32 mouse cellular contexts compared by ENCODE assay signal in the genomic region with DNA sequence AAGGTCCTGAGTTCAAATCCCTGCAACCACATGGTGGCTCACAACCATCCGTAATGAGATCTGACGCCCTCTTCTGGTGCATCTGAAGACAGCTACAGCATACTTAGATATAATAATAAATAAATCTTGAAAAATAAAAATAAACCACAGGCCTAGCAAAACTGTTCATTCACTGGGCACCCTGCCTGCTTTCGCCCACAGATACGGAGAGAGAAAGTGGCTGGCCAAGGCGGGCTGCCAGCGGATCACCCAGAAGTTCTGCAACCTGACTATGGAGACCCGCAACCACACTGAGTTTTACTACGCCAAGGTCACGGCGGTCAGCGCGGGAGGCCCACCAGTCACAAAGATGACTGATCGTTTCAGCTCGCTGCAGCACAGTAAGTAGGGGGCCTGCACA. TPM values are rescaled to one million over a fixed set of nuclear protein-coding genes. Genes with fewer than 3 reads are reported as not detected.
DNase-seq lines count a peak whose midpoint lies in the region; TF ChIP-seq lines count a peak whose summit lies in the region.
"Had no signal": no experiment of that assay in that cellular context is flagged by ENCODE, and none has a peak within 500 bp of the region (broad histone marks: within the 10 kb centered on the region; RNA-seq: fewer than 3 reads in every experiment).

No protein-coding gene starts in this region.

- no peak overlapping the region for H3K4me3 ChIP-seq in left cerebral cortex, adult 2 months
- H3K4me3 ChIP-seq in kidney, adult 2 months (ENCODE audit: insufficient read depth, low read depth, low read length) = no peak overlapping the region
- H3K4me3 ChIP-seq: embryonic facial prominence, embryonic 10.5 days; heart, embryonic 10.5 days; limb, embryonic 15.5 days; liver, embryonic 15.5 days; lung, embryonic 15.5 days; midbrain, embryonic 15.5 days; neural tube, embryonic 12.5 days had no signal

- no peaks in the 10 kb centered on the region for H3K27me3 ChIP-seq in kidney, adult 2 months (replicated peaks; ENCODE audit: control insufficient read depth, insufficient read depth, low read length)
- H3K27me3 ChIP-seq: limb, embryonic 15.5 days; lung, embryonic 15.5 days; midbrain, embryonic 15.5 days; neural tube, embryonic 12.5 days had no signal

- TF ChIP-seq CTCF in left cerebral cortex, adult 2 months (IDR thresholded peaks at IDR 0.05) = peak; percentile 21
- no peak for TF ChIP-seq CTCF in kidney, adult 2 months (conservative IDR thresholded peaks at IDR 0.05; ENCODE audit: insufficient read depth, insufficient read length, low read depth, low read length)

- H3K27ac ChIP-seq in left cerebral cortex, adult 2 months = no peak overlapping the region
- no peak overlapping the region for H3K27ac ChIP-seq in kidney, adult 2 months (ENCODE audit: insufficient read depth, low read depth, low read length)
- H3K27ac ChIP-seq: embryonic facial prominence, embryonic 10.5 days; heart, embryonic 10.5 days; hindbrain, embryonic 14.5 days; limb, embryonic 15.5 days; liver, embryonic 15.5 days; lung, embryonic 15.5 days; midbrain, embryonic 15.5 days; neural tube, embryonic 12.5 days had no signal

- no peaks in the 10 kb centered on the region for H3K36me3 ChIP-seq in kidney, adult 2 months (ENCODE audit: control insufficient read depth, insufficient read depth, low read length)
- H3K36me3 ChIP-seq: embryonic facial prominence, embryonic 10.5 days; heart, embryonic 10.5 days; limb, embryonic 15.5 days; lung, embryonic 15.5 days; midbrain, embryonic 15.5 days; neural tube, embryonic 12.5 days had no signal

- H3K4me1 ChIP-seq in kidney, adult 2 months (ENCODE audit: control insufficient read depth, insufficient read depth, low read length) = no peaks in the 10 kb centered on the region
- H3K4me1 ChIP-seq: lung, embryonic 15.5 days; midbrain, embryonic 15.5 days; neural tube, embryonic 12.5 days had no signal

- WGBS in kidney, adult 2 months = 96% methylated on average over 14 of the region's 14 CpGs

- intact Hi-C loops in left cerebral cortex, adult 2 months (cut with DNase I) = no loop called here
- intact Hi-C loops in left cerebral cortex, postnatal 4 days (cut with DNase I) = no loop called here
- intact Hi-C loops in left cerebral cortex, postnatal 25 days (cut with DNase I) = no loop called here

- no peak for TF ChIP-seq POLR2A in kidney, adult 2 months (IDR thresholded peaks at IDR 0.05; ENCODE audit: low read depth, low read length)

- peak; percentile 37 to 46 for DNase-seq in left cerebral cortex, adult 2 months (ENCODE audit: extremely low spot score in 1 of 2, low spot score in 2 of 2)
- DNase-seq in left cerebral cortex, postnatal 4 days = no peak
- peak; percentile 53 for DNase-seq in layer of hippocampus, adult 9-11 months
- DNase-seq in left cerebral cortex, postnatal 25 days (ENCODE audit: low spot score in 2 of 2) = peak; percentile 59 to 65
- DNase-seq in right cerebral cortex, postnatal 36 days (ENCODE audit: low spot score in 2 of 2) = peak; percentile 8 to 37
- no peak for DNase-seq in spleen, postnatal 4 days (ENCODE audit: low spot score in 2 of 2)
- DNase-seq in adrenal gland, postnatal 36 days = no peak
- DNase-seq in kidney, adult 2 months = no peak
- DNase-seq: adrenal gland, postnatal 25 days; cerebellum, adult 11 months; cerebellum, postnatal 10 days; heart, postnatal 4 days; kidney, adult 8-10 months; kidney, postnatal 10 days; lung, postnatal 4 days; spleen, adult 18-20 months; thymus, postnatal 14 days had no signal

RNA-seq across cellular contexts. Expression of a gene that starts 5.9 kb away (rescaled TPM):
- total RNA-seq in left cerebral cortex, adult 2 months (2021) = under 1 TPM in 1 of 2 experiments, not detected in 1; 0.14 TPM
- under 1 TPM; 0.24 to 0.26 TPM for total RNA-seq in left cerebral cortex, postnatal 4 days (2021)
- total RNA-seq in left cerebral cortex, postnatal 25 days (2021) = under 1 TPM; 0.18 to 0.25 TPM
- 1 to 10 TPM in 1 of 2 experiments, under 1 TPM in 1; 0.17 to 1.9 TPM for total RNA-seq in adrenal gland, postnatal 36 days (2021)
- 3.0 and 4.1 TPM in 2 replicates for polyA plus RNA-seq in kidney, adult 2 months (2012; rRNA removed)
- total RNA-seq: gastrocnemius, adult 18-20 months; granulocyte monocyte progenitor cell, adult 5-6 weeks; megakaryocyte-erythroid progenitor cell, adult 5-6 weeks had no signal
- polyA plus RNA-seq: cortical plate, adult 2 months; forebrain, embryonic 16.5 days; heart, embryonic 16.5 days; hindbrain, embryonic 14.5 days; inflammation-experienced regulatory T-cells, adult 6 months; midbrain, embryonic 15.5 days; neural tube, embryonic 12.5 days had no signal

RNA-seq across cellular contexts. Expression of a gene that starts 25.6 kb away (rescaled TPM):
- total RNA-seq in left cerebral cortex, adult 2 months (2021) = 1 to 10 TPM in 1 of 2 experiments, under 1 TPM in 1; 0.96 to 1.4 TPM
- under 1 TPM; 0.81 to 0.86 TPM for total RNA-seq in left cerebral cortex, postnatal 4 days (2021)
- 1 to 10 TPM; 1.4 to 1.7 TPM for total RNA-seq in left cerebral cortex, postnatal 25 days (2021)
- under 1 TPM; 0.16 to 0.33 TPM for total RNA-seq in adrenal gland, postnatal 36 days (2021)
- polyA plus RNA-seq in kidney, adult 2 months (2012; rRNA removed) = 0.10 and 1.5 TPM in 2 replicates
- total RNA-seq: granulocyte monocyte progenitor cell, adult 5-6 weeks; megakaryocyte-erythroid progenitor cell, adult 5-6 weeks had no signal
- polyA plus RNA-seq: embryonic facial prominence, embryonic 10.5 days; heart, embryonic 10.5 days; inflammation-experienced regulatory T-cells, adult 6 months had no signal

RNA-seq across cellular contexts. Expression of a gene that starts 47.8 kb away (rescaled TPM):
- under 1 TPM; 0.16 to 0.25 TPM for total RNA-seq in left cerebral cortex, adult 2 months (2021)
- under 1 TPM; 0.28 to 0.32 TPM for total RNA-seq in left cerebral cortex, postnatal 4 days (2021)
- total RNA-seq in left cerebral cortex, postnatal 25 days (2021) = under 1 TPM; 0.18 TPM
- total RNA-seq in adrenal gland, postnatal 36 days (2021) = under 1 TPM; 0.07 to 0.10 TPM
- 2.2 TPM in 2 replicates for polyA plus RNA-seq in kidney, adult 2 months (2012; rRNA removed)
- polyA plus RNA-seq: inflammation-experienced regulatory T-cells, adult 6 months had no signal

Comparison
In these comparisons a context has a peak if more than half of its experiments do, and no peak if none do; other contexts are left out.
1. DNase-seq: peak in left cerebral cortex, adult 2 months (2 of 2), layer of hippocampus, adult 9-11 months (single experiment), left cerebral cortex, postnatal 25 days (2 of 2) and right cerebral cortex, postnatal 36 days (2 of 2); none in left cerebral cortex, postnatal 4 days (single experiment), spleen, postnatal 4 days (0 of 2), adrenal gland, postnatal 36 days (0 of 2) and kidney, adult 2 months (single experiment).